Mouse (Mus musculus) lung, adult 2 months (tissue): Measurements from ENCODE around the gene Zbtb45.

Experiments used
- CTCF ChIP-seq: fragments of 200-500 bp; IDR thresholded peaks from 2 replicates; pipeline ENCODE4 v1.5.1; 2011; ENCODE audit warnings: mild to moderate bottlenecking, low read length, control low read depth; ENCODE audit not compliant: insufficient read depth
- POLR2A ChIP-seq: fragments of 200-500 bp; IDR thresholded peaks from 2 replicates; pipeline ENCODE4 v1.6.1; 2011; ENCODE audit warnings: low read depth, mild to moderate bottlenecking, control low read depth, low read length, borderline replicate concordance; ENCODE audit errors: extremely low read depth

- no peak for TF ChIP-seq POLR2A
- TF ChIP-seq CTCF: no peak
Observed at GRCm38 (mm10) chr7:13033451-13034147, 23.8 kb upstream of the Zbtb45 start.
